Comparison of ENCODE assay signal across 9 mouse cellular contexts in the genomic region with DNA sequence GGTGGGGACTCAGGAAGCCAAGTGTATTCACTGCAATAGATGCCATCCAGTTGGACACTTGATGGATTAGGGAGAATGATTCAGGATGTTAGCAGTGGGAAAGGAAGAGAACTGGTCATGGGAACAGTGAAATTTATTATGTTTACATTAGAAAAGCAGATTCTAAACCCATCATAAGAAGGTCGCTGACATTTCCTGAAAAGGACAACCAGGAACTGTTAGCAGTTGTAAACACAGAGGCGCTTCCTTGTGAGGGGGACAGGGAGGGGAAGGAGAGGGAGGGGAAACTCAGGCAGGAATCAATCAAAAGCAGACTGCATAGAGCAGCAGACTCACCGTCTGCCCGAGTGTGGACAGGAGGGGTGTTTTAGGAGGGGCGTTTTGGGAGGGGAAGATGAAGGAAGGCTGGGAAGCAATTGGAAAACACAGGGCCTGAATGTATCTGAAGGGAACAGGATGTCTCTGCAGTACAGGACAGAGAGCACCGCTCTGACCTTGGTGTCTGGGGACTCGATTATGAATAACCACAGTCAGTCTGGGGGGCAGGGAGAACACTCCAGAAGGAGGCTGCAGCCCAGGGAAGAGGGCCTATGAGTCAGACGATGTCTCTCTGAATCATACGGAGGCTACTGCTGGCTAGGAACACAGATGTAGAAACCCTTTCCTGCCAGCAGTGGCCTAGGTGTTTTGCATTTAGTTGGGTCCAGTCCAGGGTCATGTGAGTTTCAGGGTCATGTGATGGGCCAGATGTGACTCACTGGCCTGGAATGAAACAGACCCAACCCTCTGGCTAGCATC. TPM values are rescaled to one million over a fixed set of nuclear protein-coding genes. Genes with fewer than 3 reads are reported as not detected.
DNase-seq lines count a peak whose midpoint lies in the region; ATAC-seq and TF ChIP-seq lines count a peak whose summit lies in the region.
"Had no signal": no experiment of that assay in that cellular context is flagged by ENCODE, and none has a peak within 500 bp of the region (broad histone marks: within the 10 kb centered on the region; RNA-seq: fewer than 3 reads in every experiment).

No protein-coding gene starts in this region.

- WGBS in thymus, adult 2 months, result 21% methylated on average over 9 of the region's 9 CpGs
- 30% methylated on average over 9 of the region's 9 CpGs for WGBS in embryonic facial prominence, embryonic 11.5 days

- peaks cover 16% of the 10 kb centered on the region for H3K4me1 ChIP-seq in thymus, adult 2 months (replicated peaks; ENCODE audit: control insufficient read depth, insufficient read depth, low read length)
- peaks cover 4% of the 10 kb centered on the region; the same call in 1 of the 2 replicates for H3K4me1 ChIP-seq in embryonic facial prominence, embryonic 11.5 days (ENCODE audit: control insufficient read depth, insufficient read depth, low read length)

- no peaks in the 10 kb centered on the region for H3K9me3 ChIP-seq in embryonic facial prominence, embryonic 11.5 days (replicated peaks; ENCODE audit: control insufficient read depth, low read length)

- H3K4me2 ChIP-seq in embryonic facial prominence, embryonic 11.5 days (ENCODE audit: low read depth, low read length), result no peak overlapping the region

- no peak for TF ChIP-seq POLR2A in thymus, adult 2 months (IDR thresholded peaks at IDR 0.05; ENCODE audit: control insufficient read depth, extremely low read depth, insufficient read depth, low read length, poor library complexity)

- H3K27ac ChIP-seq in thymus, adult 2 months (ENCODE audit: control insufficient read depth, insufficient read depth, low read length), result peak overlapping the region; percentile 16; the same call in 1 of the 2 replicates
- H3K27ac ChIP-seq in embryonic facial prominence, embryonic 11.5 days (replicated peaks; ENCODE audit: low read depth, low read length), result peak overlapping the region; percentile 59; the same call in 1 of the 2 replicates

- no peak; the same call in 1 of the 2 replicates for ATAC-seq in embryonic facial prominence, embryonic 11.5 days (replicated peaks; ENCODE audit: insufficient number of reproducible peaks, low FRiP score, low TSS enrichment, low read depth)
- peak; percentile 49 for ATAC-seq in megakaryocyte progenitor cell, adult 5-6 weeks (replicated peaks; ENCODE audit: poor library complexity)
- ATAC-seq in activated CD4-positive, CD25-positive, alpha-beta regulatory T cell, adult 4 months, result no peak

- H3K4me3 ChIP-seq in thymus, adult 2 months (ENCODE audit: control insufficient read depth, insufficient read depth, low read length), result no peak overlapping the region
- no peak overlapping the region for H3K4me3 ChIP-seq in embryonic facial prominence, embryonic 11.5 days (ENCODE audit: low read depth, low read length)

- H3K36me3 ChIP-seq in thymus, adult 2 months (ENCODE audit: control insufficient read depth, insufficient read depth, low read length), result peaks cover 20% of the 10 kb centered on the region
- no peaks in the 10 kb centered on the region for H3K36me3 ChIP-seq in embryonic facial prominence, embryonic 11.5 days (replicated peaks; ENCODE audit: control insufficient read depth, insufficient read depth, low read depth, low read length)

- H3K9ac ChIP-seq in embryonic facial prominence, embryonic 11.5 days (replicated peaks; ENCODE audit: low read length), result peak overlapping the region; percentile 23; the same call in 1 of the 2 replicates

- no peaks in the 10 kb centered on the region for H3K27me3 ChIP-seq in thymus, adult 2 months (ENCODE audit: control insufficient read depth, insufficient read depth, low read length)
- no peaks in the 10 kb centered on the region for H3K27me3 ChIP-seq in embryonic facial prominence, embryonic 11.5 days (ENCODE audit: control insufficient read depth, insufficient read depth, low read length)

- TF ChIP-seq CTCF in thymus, adult 2 months (IDR thresholded peaks at IDR 0.05; ENCODE audit: borderline replicate concordance, control insufficient read depth, extremely low read depth, insufficient read depth, low read length, poor library complexity), result no peak

- no peak for DNase-seq in thymus, adult 2 months
- DNase-seq in thymus, postnatal 0 days (ENCODE audit: low spot score), result no peak
- peak; percentile 23 for DNase-seq in embryonic facial prominence, embryonic 11.5 days (ENCODE audit: low spot score)
- DNase-seq in heart, postnatal 10 days, result peak; percentile 83 to 86
- DNase-seq in left cerebral cortex, postnatal 25 days (ENCODE audit: low spot score in 2 of 2), result peak; percentile 39 to 75
- DNase-seq in thymus, adult 18-20 months, result no peak

- intact Hi-C loops in heart, postnatal 10 days (cut with DNase I), result loop anchor here (5.0 kb wide), 1 partner anchor 71 kb away; the partner anchor contains the start of gene Nyap1
- intact Hi-C loops in left cerebral cortex, postnatal 25 days (cut with DNase I), result no loop called here

RNA-seq across cellular contexts. Expression of gene Agfg2, which starts 12.9 kb away (rescaled TPM):
- 205 and 213 TPM in 2 replicates for polyA plus RNA-seq in thymus, adult 2 months (2012; rRNA removed)
- polyA plus RNA-seq in thymus, postnatal 0 days (2015; fragmentation: Nextera tagmentation; extraction: Ambion mirVana), result 109 and 142 TPM in 2 replicates
- 11.8 and 11.9 TPM in 2 replicates for polyA plus RNA-seq in embryonic facial prominence, embryonic 11.5 days (2014; fragmentation: Nextera tagmentation; extraction: Ambion mirVana)
- 10 to 100 TPM; 11.8 to 14.0 TPM for total RNA-seq in heart, postnatal 10 days (2021)
- total RNA-seq in left cerebral cortex, postnatal 25 days (2021), result 10 to 100 TPM; 40.0 to 43.9 TPM
- 8.6 and 9.8 TPM in 2 replicates for total RNA-seq in megakaryocyte progenitor cell, adult 5-6 weeks (2015)
- total RNA-seq in megakaryocyte progenitor cell, adult 5-6 weeks (2017), result 10.5 and 14.2 TPM in 2 replicates
- 10 to 100 TPM; 15.8 to 20.1 TPM for polyA plus RNA-seq in activated CD4-positive, CD25-positive, alpha-beta regulatory T cell, adult 4 months (2017; shearing (Covaris generic))

RNA-seq across cellular contexts. Expression of gene Irs3, which starts 26.1 kb away (rescaled TPM):
- 2.2 and 2.5 TPM in 2 replicates for polyA plus RNA-seq in thymus, adult 2 months (2012; rRNA removed)
- polyA plus RNA-seq in thymus, postnatal 0 days (2015; fragmentation: Nextera tagmentation; extraction: Ambion mirVana), result 0.09 TPM in 1 of 2 replicates, not detected in the other
- 0.10 and 0.53 TPM in 2 replicates for polyA plus RNA-seq in embryonic facial prominence, embryonic 11.5 days (2014; fragmentation: Nextera tagmentation; extraction: Ambion mirVana)
- total RNA-seq in heart, postnatal 10 days (2021), result under 1 TPM; 0.24 to 0.35 TPM
- under 1 TPM in 1 of 2 experiments, not detected in 1; 0.32 TPM for total RNA-seq in left cerebral cortex, postnatal 25 days (2021)
- total RNA-seq in megakaryocyte progenitor cell, adult 5-6 weeks (2015), result not detected in 2 replicates
- not detected in 2 replicates for total RNA-seq in megakaryocyte progenitor cell, adult 5-6 weeks (2017)
- polyA plus RNA-seq in activated CD4-positive, CD25-positive, alpha-beta regulatory T cell, adult 4 months (2017; shearing (Covaris generic)), result not detected
- polyA plus RNA-seq: erythroblast, embryonic 14.5 days had no signal

RNA-seq across cellular contexts. Expression of gene Sap25, which starts 30.5 kb away (rescaled TPM):
- polyA plus RNA-seq in thymus, adult 2 months (2012; rRNA removed), result 576 and 646 TPM in 2 replicates
- 30.0 and 32.9 TPM in 2 replicates for polyA plus RNA-seq in thymus, postnatal 0 days (2015; fragmentation: Nextera tagmentation; extraction: Ambion mirVana)
- 2.8 and 5.2 TPM in 2 replicates for polyA plus RNA-seq in embryonic facial prominence, embryonic 11.5 days (2014; fragmentation: Nextera tagmentation; extraction: Ambion mirVana)
- 1 to 10 TPM; 3.2 to 3.9 TPM for total RNA-seq in heart, postnatal 10 days (2021)
- total RNA-seq in left cerebral cortex, postnatal 25 days (2021), result 1 to 10 TPM; 2.3 to 4.7 TPM
- total RNA-seq in megakaryocyte progenitor cell, adult 5-6 weeks (2015), result 24.9 and 29.5 TPM in 2 replicates
- 14.2 and 18.0 TPM in 2 replicates for total RNA-seq in megakaryocyte progenitor cell, adult 5-6 weeks (2017)
- polyA plus RNA-seq in activated CD4-positive, CD25-positive, alpha-beta regulatory T cell, adult 4 months (2017; shearing (Covaris generic)), result 10 to 100 TPM; 30.0 to 32.3 TPM

RNA-seq across cellular contexts. Expression of gene Gm20605, which starts 42.7 kb away (rescaled TPM):
- 149 and 153 TPM in 2 replicates for polyA plus RNA-seq in thymus, adult 2 months (2012; rRNA removed)
- 16.7 and 20.8 TPM in 2 replicates for polyA plus RNA-seq in thymus, postnatal 0 days (2015; fragmentation: Nextera tagmentation; extraction: Ambion mirVana)
- polyA plus RNA-seq in embryonic facial prominence, embryonic 11.5 days (2014; fragmentation: Nextera tagmentation; extraction: Ambion mirVana), result 3.7 and 4.8 TPM in 2 replicates
- 1 to 10 TPM; 5.0 to 5.9 TPM for total RNA-seq in heart, postnatal 10 days (2021)
- total RNA-seq in left cerebral cortex, postnatal 25 days (2021), result 10 to 100 TPM in 1 of 2 experiments, 1 to 10 TPM in 1; 9.2 to 11.8 TPM
- 5.5 and 8.3 TPM in 2 replicates for total RNA-seq in megakaryocyte progenitor cell, adult 5-6 weeks (2015)
- 4.3 and 8.0 TPM in 2 replicates for total RNA-seq in megakaryocyte progenitor cell, adult 5-6 weeks (2017)
- polyA plus RNA-seq in activated CD4-positive, CD25-positive, alpha-beta regulatory T cell, adult 4 months (2017; shearing (Covaris generic)), result 10 to 100 TPM in 1 of 2 experiments, 1 to 10 TPM in 1; 8.1 to 10.2 TPM

RNA-seq across cellular contexts. Expression of gene Lrch4, which starts 42.7 kb away (rescaled TPM):
- 576 and 587 TPM in 2 replicates for polyA plus RNA-seq in thymus, adult 2 months (2012; rRNA removed)
- 201 and 205 TPM in 2 replicates for polyA plus RNA-seq in thymus, postnatal 0 days (2015; fragmentation: Nextera tagmentation; extraction: Ambion mirVana)
- polyA plus RNA-seq in embryonic facial prominence, embryonic 11.5 days (2014; fragmentation: Nextera tagmentation; extraction: Ambion mirVana), result 28.4 and 30.0 TPM in 2 replicates
- total RNA-seq in heart, postnatal 10 days (2021), result 10 to 100 TPM; 20.2 to 21.7 TPM
- total RNA-seq in left cerebral cortex, postnatal 25 days (2021), result 10 to 100 TPM; 12.2 to 13.5 TPM
- total RNA-seq in megakaryocyte progenitor cell, adult 5-6 weeks (2015), result 37.8 and 38.0 TPM in 2 replicates
- total RNA-seq in megakaryocyte progenitor cell, adult 5-6 weeks (2017), result 27.3 and 29.5 TPM in 2 replicates
- polyA plus RNA-seq in activated CD4-positive, CD25-positive, alpha-beta regulatory T cell, adult 4 months (2017; shearing (Covaris generic)), result 10 to 100 TPM; 61.6 to 68.6 TPM

Comparison
In these comparisons a context has a peak if more than half of its experiments do, and no peak if none do; other contexts are left out.
1. RNA of gene Sap25, which starts 30.5 kb away (polyA plus RNA-seq): 576 to 646 TPM in thymus, adult 2 months; 30.0 to 32.9 TPM in thymus, postnatal 0 days, 30.0 to 32.3 TPM in activated CD4-positive, CD25-positive, alpha-beta regulatory T cell, adult 4 months and 2.8 to 5.2 TPM in embryonic facial prominence, embryonic 11.5 days; every median in the first group is over 10 times any median in the second.
2. DNase-seq: peak in embryonic facial prominence, embryonic 11.5 days (single experiment), heart, postnatal 10 days (2 of 2) and left cerebral cortex, postnatal 25 days (2 of 2); none in thymus, adult 2 months (single experiment), thymus, postnatal 0 days (single experiment) and thymus, adult 18-20 months (0 of 2).